Mouse (Mus musculus) large intestine, adult 2 months (tissue): ENCODE data around the gene Med20. TPM values are rescaled to one million over a fixed set of nuclear protein-coding genes. Genes with fewer than 3 reads are reported as not detected.

ENCODE experiments used
- DNase-seq: peaks from one replicate; pipeline ENCODE4 v3.0.0-alpha.2; 2012; ENCODE audit warnings: low read depth, low spot score
- WGBS: fragments of 180-500 bp; shearing (Covaris S2); methylation state at CpG from one replicate; pipeline ENCODE4 v1.1.7; 2018; 5-methylcytosine and 5-hydroxymethylcytosine counted together
- polyA plus RNA-seq: library from polyadenylated mRNA; depleted of rRNA; stranded (reverse); fragments of >200 nt; gene quantifications from 2 replicates; pipeline ENCODE4 v1.2.3, GENCODE M21; 2012; rRNA removed

Gene Med20
- polyA plus RNA-seq, 1 experiment = 21.7 TPM

- DNase-seq = no peak
- 38% methylated on average over 3 of the region's 3 CpGs for WGBS
Measured at GRCm38 (mm10) chr17:47658741-47659243, 47.4 kb downstream of the Med20 start.

DNA sequence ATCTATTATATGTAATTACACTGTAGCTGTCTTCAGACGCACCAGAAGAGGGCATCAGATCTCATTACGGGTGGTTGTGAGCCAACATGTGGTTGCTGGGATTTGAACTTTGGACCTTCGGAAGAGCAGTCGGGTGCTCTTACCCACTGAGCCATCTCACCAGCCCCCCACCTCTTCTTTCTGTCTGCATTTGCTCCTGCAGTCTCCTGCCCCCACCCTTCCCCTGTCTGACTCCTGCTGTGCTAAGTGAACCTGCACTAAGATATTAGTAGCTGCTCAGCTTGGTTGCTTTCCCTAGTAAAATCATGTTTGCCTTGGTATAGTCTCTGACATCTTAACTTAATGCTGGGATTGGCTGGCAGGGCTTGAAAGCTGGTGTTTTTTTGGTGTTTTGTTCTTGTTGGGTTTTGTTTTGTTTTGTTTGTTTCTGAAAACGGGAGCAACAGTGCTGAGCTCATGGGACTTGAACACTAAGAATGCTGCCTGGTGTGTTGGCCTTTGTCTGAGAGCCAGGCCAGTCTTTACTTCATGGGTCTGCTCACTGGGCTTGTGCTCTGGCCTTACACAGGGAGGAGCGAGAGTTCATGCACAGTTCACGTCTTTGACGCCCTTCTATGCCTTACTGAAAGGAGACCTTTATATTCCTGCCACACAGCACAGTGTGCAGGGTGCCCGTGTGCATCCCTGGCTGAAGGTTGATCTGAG is 51.8 kb downstream of the Med20 start:
- 65% methylated on average over 9 of the region's 9 CpGs for WGBS
- no peak for DNase-seq

DNA sequence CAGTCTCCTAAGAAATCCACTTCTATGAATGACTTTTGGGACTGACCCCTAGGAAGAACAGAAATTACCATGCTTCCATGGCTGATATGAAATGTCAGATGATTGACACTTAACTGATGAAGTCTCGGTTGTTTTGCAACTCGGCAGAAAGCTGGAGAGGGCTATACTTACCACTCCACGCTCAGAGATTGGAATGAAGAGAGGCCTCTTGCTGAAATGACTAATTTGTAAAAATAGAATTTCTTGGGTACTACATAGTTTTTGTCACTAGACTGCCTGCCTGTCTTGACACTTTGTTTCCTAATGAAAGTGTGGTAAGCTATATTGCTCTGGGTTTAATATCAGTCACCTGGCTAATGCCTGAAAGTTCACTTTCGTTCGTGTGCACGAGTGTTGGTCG is 53.1 kb downstream of the Med20 start:
- DNase-seq = no peak
- WGBS = 75% methylated on average over 7 of the region's 7 CpGs

- WGBS = 79% methylated on average over 4 of the region's 4 CpGs
Measured at GRCm38 (mm10) chr17:47669166-47669565, 57.8 kb downstream of the Med20 start.

DNA sequence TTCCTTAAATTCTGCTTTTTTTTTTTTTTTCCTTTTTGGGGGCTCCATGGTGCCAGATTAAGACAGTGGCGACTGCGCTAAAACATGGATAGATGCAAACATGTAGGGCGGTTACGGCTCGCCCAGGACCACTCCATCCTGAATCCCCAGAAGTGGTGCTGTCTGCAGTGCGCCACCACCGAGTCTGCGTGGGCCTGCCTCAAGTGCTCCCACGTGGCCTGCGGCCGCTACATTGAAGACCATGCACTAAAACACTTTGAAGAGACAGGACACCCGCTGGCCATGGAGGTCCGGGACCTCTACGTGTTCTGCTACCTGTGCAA is 60.6 kb downstream of the Med20 start:
- 78% methylated on average over 14 of the region's 14 CpGs for WGBS
- DNase-seq = no peak

More at GRCm38 (mm10) chr17:47669166-47669565, 57.8 kb downstream of the Med20 start:
- DNase-seq = no peak

DNA sequence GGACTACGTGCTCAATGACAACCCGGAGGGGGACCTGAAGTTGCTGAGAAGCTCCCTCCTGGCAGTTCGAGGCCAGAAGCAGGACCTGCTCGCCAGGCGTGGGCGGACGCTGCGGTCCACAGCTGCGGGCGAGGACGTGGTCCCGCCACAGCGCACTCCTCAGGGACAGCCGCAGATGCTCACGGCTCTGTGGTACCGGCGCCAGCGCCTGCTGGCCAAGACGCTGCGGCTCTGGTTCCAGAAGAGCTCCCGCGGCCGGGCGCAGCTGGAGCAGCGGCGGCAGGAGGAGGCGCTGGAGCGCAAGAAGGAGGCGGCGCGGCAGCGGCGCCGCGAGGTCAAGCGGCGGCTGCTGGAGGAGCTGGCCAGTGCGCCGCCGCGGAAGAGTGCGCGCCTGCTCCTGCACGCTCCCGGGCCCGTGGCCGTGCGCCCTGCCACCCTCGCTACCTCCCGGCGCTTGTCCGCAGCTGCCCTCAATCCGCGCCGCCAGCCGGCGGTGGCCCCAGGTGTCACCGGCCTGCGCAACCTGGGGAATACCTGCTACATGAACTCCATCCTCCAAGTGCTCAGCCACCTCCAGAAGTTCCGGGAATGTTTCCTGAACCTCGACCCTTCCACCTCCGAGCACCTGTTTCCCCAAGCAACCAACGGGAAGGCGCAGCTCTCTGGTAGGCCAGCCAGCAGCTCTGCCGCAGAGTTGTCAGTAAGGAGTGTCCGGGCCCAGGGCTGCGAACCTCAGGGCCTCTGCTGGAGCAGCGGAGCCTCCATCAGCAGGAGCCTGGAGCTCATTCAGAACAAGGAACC is 61.1 kb downstream of the Med20 start:
- 53% methylated on average over 68 of the region's 68 CpGs for WGBS
- DNase-seq = no peak

Other genes starting within 250 kb of the Med20 start
- gene Mrps10, start 242.7 kb upstream of the Med20 start, polyA plus RNA-seq = 21.0 and 21.9 TPM in 2 replicates
- 1.3 and 1.6 TPM in 2 replicates for gene Guca1b, start 226.2 kb upstream of the Med20 start, polyA plus RNA-seq
- 2.2 and 3.0 TPM in 2 replicates for gene Guca1a, start 211.0 kb upstream of the Med20 start, polyA plus RNA-seq
- gene AI661453, start 175.0 kb upstream of the Med20 start, polyA plus RNA-seq = 10.9 and 11.6 TPM in 2 replicates
- gene 1700001C19Rik, start 174.2 kb upstream of the Med20 start, polyA plus RNA-seq = 0.19 and 0.51 TPM in 2 replicates
- gene Taf8, start 109.3 kb upstream of the Med20 start, polyA plus RNA-seq = 15.3 and 19.7 TPM in 2 replicates
- 57.0 and 63.7 TPM in 2 replicates for gene Ccnd3, start 106.5 kb upstream of the Med20 start, polyA plus RNA-seq
- 8.4 and 10.4 TPM in 2 replicates for gene Bysl, start 90 bp upstream of the Med20 start, polyA plus RNA-seq
- 0.14 and 0.17 TPM in 2 replicates for gene Gm20517, start within 50 bp of the Med20 start, polyA plus RNA-seq
- gene Usp49, start 19.1 kb downstream of the Med20 start, polyA plus RNA-seq = 5.0 and 9.2 TPM in 2 replicates
- gene Tomm6, start 76.8 kb downstream of the Med20 start, polyA plus RNA-seq = 105 and 126 TPM in 2 replicates
- gene Frs3, start 77.4 kb downstream of the Med20 start, polyA plus RNA-seq = 4.4 and 7.3 TPM in 2 replicates
- gene Gm21981, start 82.9 kb downstream of the Med20 start, polyA plus RNA-seq = 0.70 and 0.87 TPM in 2 replicates
- gene Prickle4, start 83.2 kb downstream of the Med20 start, polyA plus RNA-seq = 0.56 and 0.86 TPM in 2 replicates
- gene Pgc, start 115.3 kb downstream of the Med20 start, polyA plus RNA-seq = 3.9 and 21.9 TPM in 2 replicates
- gene Tfeb, start 125.4 kb downstream of the Med20 start, polyA plus RNA-seq = 18.0 and 20.3 TPM in 2 replicates
- 4.3 and 4.6 TPM in 2 replicates for gene Mdfi, start 223.1 kb downstream of the Med20 start, polyA plus RNA-seq